Mouse (Mus musculus): ENCODE results near the gene Bpifb2.

DNA sequence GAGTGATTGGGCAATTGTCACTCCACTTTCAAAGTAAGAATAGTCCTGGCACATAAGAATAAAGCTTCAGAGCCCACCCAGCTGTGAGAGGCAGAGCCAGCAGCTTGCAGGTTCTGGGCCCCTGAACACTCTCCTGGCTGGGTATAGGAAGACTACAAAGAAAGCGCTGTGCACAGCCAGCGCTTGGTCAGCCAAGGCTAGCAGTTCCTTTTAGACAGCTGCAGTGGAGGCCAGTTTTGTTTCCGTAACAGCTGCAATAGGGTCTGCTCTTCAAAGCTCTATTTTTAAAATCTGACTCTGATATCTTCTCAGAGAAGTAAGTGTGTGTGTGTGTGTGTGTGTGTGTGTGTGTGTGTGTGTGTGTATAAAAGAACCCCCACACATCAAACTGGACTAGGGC is 12.9 kb upstream of the Bpifb2 start:
- TF ChIP-seq ZNF384 (IDR thresholded peaks at IDR 0.05; ENCODE audit: low read depth, low read length): no peak
- TF ChIP-seq ZC3H11A (IDR thresholded peaks at IDR 0.05; ENCODE audit: borderline replicate concordance, low read depth, low read length): no peak
- TF ChIP-seq HCFC1 (IDR thresholded peaks at IDR 0.05; ENCODE audit: borderline replicate concordance, insufficient read depth, low read length): no peak

Data from ES-E14 (cell line).